34 mouse cellular contexts compared by ENCODE assay signal in genomic region chr19:15203039-15203438, GRCm38 (mm10).
"Had no signal": no experiment of that assay in that cellular context is flagged by ENCODE, and none has a peak within 500 bp of the region (broad histone marks: within the 10 kb centered on the region; RNA-seq: fewer than 3 reads in every experiment).

No protein-coding gene starts in this region.

- ATAC-seq: hindbrain, embryonic 16.5 days; hindbrain, postnatal 0 days; inflammation-experienced regulatory T-cells, adult 6 months; intestine, embryonic 15.5 days; intestine, embryonic 16.5 days; intestine, postnatal 0 days had no signal

- H3K4me3 ChIP-seq: heart, embryonic 10.5 days; heart, embryonic 12.5 days; heart, embryonic 13.5 days; heart, embryonic 15.5 days; hindbrain, embryonic 10.5 days; hindbrain, embryonic 12.5 days; hindbrain, embryonic 13.5 days; hindbrain, embryonic 15.5 days; intestine, embryonic 15.5 days; kidney, embryonic 15.5 days; layer of hippocampus, adult 2 months had no signal

- H3K27ac ChIP-seq: heart, embryonic 10.5 days; heart, embryonic 13.5 days; heart, embryonic 15.5 days; hindbrain, embryonic 10.5 days; hindbrain, embryonic 12.5 days; hindbrain, embryonic 13.5 days; hindbrain, embryonic 14.5 days; hindbrain, embryonic 15.5 days; hindbrain, postnatal 0 days; intestine, embryonic 15.5 days; kidney, embryonic 15.5 days; kidney, postnatal 0 days; layer of hippocampus, adult 2 months had no signal

- DNase-seq: heart, postnatal 10 days; heart, postnatal 14 days; heart, postnatal 36 days; heart, postnatal 4 days; kidney, adult 11 months; kidney, adult 18-20 months; kidney, adult 2 months; kidney, adult 8-10 months; kidney, adult 9 months; kidney, postnatal 10 days; kidney, postnatal 14 days; kidney, postnatal 25 days; kidney, postnatal 36 days; kidney, postnatal 4 days; layer of hippocampus, adult 9-11 months; layer of hippocampus, postnatal 36 days had no signal
